Mouse (Mus musculus) urinary bladder, postnatal 0 days (tissue): ENCODE data around the gene Bpnt1. TPM values are rescaled to one million over a fixed set of nuclear protein-coding genes. Genes with fewer than 3 reads are reported as not detected.

Experiments
- microRNA counts: library from miRNA; unstranded; fragments of <30 nt; microRNA quantifications from one replicate; lab custom pipeline; 2016
- microRNA-seq: library from miRNA; unstranded; fragments of <30 nt; microRNA quantifications from one replicate; pipeline ENCODE4, GENCODE M21; 2016
- polyA plus RNA-seq: library from polyadenylated mRNA; unstranded; fragments of >200 nt; fragmentation: Nextera tagmentation; extraction: Ambion mirVana; gene quantifications from 2 replicates; pipeline ENCODE4 v1.2.1, GENCODE M21; 2015

Bpnt1 gene
- polyA plus RNA-seq, result 35.8 and 41.7 TPM in 2 replicates

GRCm38 (mm10) chr1:185331983-185332430, at the start of gene Bpnt1:
TSS of gene Bpnt1 (plus strand) at chr1:185332149.

GRCm38 (mm10) chr1:185328721-185329610, 3.0 kb upstream of the Bpnt1 start, which contains the start of gene Iars2:
TSS of gene Iars2 (minus strand) at chr1:185329396.

GRCm38 (mm10) chr1:185362677-185363520, 30.9 kb downstream of the Bpnt1 start, which contains the start of gene Eprs:
TSS of gene Eprs (plus strand) at chr1:185363044.

MicroRNAs within 50 kb of the gene (microRNA counts, 519-probe panel; counts per million panel counts)
- microRNA mmu-miR-194 (lab: Ali Mortazavi, UCI), result 2,883 counts per million, percentile 42 among the panel's probes with 10 or more counts

Small RNA genes lying within 50 kb of the gene (microRNA-seq; reads per million reads assigned to microRNA genes)
- gene Mir194-1 (5.3 reads per million, percentile 11 among the genes with 10 or more reads in this experiment), gene Mir215 (31.8 reads per million, percentile 34 among the genes with 10 or more reads in this experiment)

Other genes starting within 250 kb of the Bpnt1 start
- gene Rab3gap2, start 128.0 kb upstream of the Bpnt1 start, polyA plus RNA-seq, result 12.7 and 15.0 TPM in 2 replicates
- 21.0 and 23.6 TPM in 2 replicates for gene Iars2, start 2.8 kb upstream of the Bpnt1 start, polyA plus RNA-seq
- gene Eprs, start 30.9 kb downstream of the Bpnt1 start, polyA plus RNA-seq, result 80.2 and 95.5 TPM in 2 replicates
- not detected in 2 replicates for gene Slc30a10, start 122.7 kb downstream of the Bpnt1 start, polyA plus RNA-seq